Mouse (Mus musculus) neural tube, embryonic 14.5 days (tissue): Measurements from ENCODE around the gene Pou2f3. TPM values are rescaled to one million over a fixed set of nuclear protein-coding genes. Genes with fewer than 3 reads are reported as not detected.
"Not testable (repeated sequence)": the region's sequence is repeated elsewhere in the genome, so short reads cannot be mapped to it uniquely, and the experiment has no call there.

Experiments used
- ATAC-seq: fragments of 200-750 bp; cut with Nextera tagmentation; 2 replicates; pipeline ENCODE4 v1.8.0; 2017; ENCODE audit warnings: low read depth, mild to moderate bottlenecking, moderate TSS enrichment, moderate library complexity
- H3K27ac ChIP-seq: fragments of 300-500 bp; sonication (generic); 2 replicates; pipeline ENCODE4 v1.5.1; 2014; ENCODE audit warnings: low read depth, mild to moderate bottlenecking, control low read depth, low read length, moderate library complexity, mixed read lengths
- H3K27me3 ChIP-seq: fragments of 300-500 bp; sonication (generic); 2 replicates; pipeline ENCODE4 v1.6.1; 2014; ENCODE audit warnings: low read length; ENCODE audit not compliant: control insufficient read depth, insufficient read depth
- H3K36me3 ChIP-seq: fragments of 300-500 bp; sonication (generic); 2 replicates; pipeline ENCODE4 v1.6.1; 2014; ENCODE audit warnings: low read length, mixed read lengths; ENCODE audit not compliant: control insufficient read depth, insufficient read depth
- H3K4me1 ChIP-seq: fragments of 300-500 bp; sonication (generic); 2 replicates; pipeline ENCODE4 v1.6.1; 2014; ENCODE audit warnings: low read length; ENCODE audit not compliant: control insufficient read depth, insufficient read depth
- H3K4me2 ChIP-seq: fragments of 300-500 bp; sonication (generic); 2 replicates; pipeline ENCODE4 v1.6.1; 2014; ENCODE audit warnings: mild to moderate bottlenecking, low read depth, low read length, control low read depth
- H3K4me3 ChIP-seq: fragments of 300-500 bp; sonication (generic); 2 replicates; pipeline ENCODE4 v1.5.1; 2014; ENCODE audit warnings: low read depth, low read length, control low read depth, mixed read lengths
- H3K9ac ChIP-seq: fragments of 300-500 bp; sonication (generic); replicated peaks from 2 replicates; pipeline ENCODE4 v1.6.1; 2014; ENCODE audit warnings: low read depth, mild to moderate bottlenecking, control low read depth, low read length, mixed read lengths
- H3K9me3 ChIP-seq: fragments of 300-500 bp; sonication (generic); 2 replicates; pipeline ENCODE4 v1.6.1; 2016; ENCODE audit warnings: low read length; ENCODE audit not compliant: control insufficient read depth
- WGBS: fragments of 180-500 bp; shearing (Covaris S2); extraction: QIAGEN DNeasy Blood & Tissue Kit; methylation state at CpG from one replicate; pipeline ENCODE4 v1.1.7; 2014; 5-methylcytosine and 5-hydroxymethylcytosine counted together
- polyA plus RNA-seq: library from polyadenylated mRNA; unstranded; fragments of >200 nt; fragmentation: Nextera tagmentation; extraction: Ambion mirVana; gene quantifications from 2 replicates; pipeline ENCODE4 v1.2.1, GENCODE M21; 2014

Pou2f3 gene
- polyA plus RNA-seq, 1 experiment from 2014 or later, result not detected

DNA sequence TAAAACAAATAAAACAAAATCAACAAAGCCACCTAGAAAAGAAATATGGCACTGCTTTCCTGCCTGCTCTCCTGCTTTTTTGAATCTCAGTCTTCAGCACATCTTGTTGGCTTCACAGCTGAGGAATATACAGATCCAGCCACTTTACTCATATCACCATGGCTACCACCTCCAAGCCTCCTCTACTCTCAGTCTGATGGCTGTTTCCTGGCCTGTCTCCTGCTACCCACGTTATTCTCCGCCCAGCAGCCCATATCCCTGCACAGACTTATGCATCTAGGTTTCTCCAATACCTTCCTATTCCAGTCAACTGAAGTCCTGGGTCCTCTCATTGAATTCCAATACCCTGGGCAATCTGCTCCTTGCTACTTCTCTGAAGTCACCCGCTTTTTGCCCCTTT, 76.6 kb downstream of the Pou2f3 start:
- H3K4me1 ChIP-seq, result peaks cover 3% of the 10 kb centered on the region; the same call in 1 of the 2 replicates
- no peak overlapping the region for H3K9ac ChIP-seq
- H3K36me3 ChIP-seq, result no peaks in the 10 kb centered on the region
- H3K9me3 ChIP-seq, result no peaks in the 10 kb centered on the region
- no peak for ATAC-seq
- H3K27me3 ChIP-seq, result no peaks in the 10 kb centered on the region
- H3K4me3 ChIP-seq, result no peak overlapping the region
- H3K4me2 ChIP-seq, result no peak overlapping the region
- no peak overlapping the region for H3K27ac ChIP-seq
- WGBS, result 84% methylated on average over 3 of the region's 3 CpGs

DNA sequence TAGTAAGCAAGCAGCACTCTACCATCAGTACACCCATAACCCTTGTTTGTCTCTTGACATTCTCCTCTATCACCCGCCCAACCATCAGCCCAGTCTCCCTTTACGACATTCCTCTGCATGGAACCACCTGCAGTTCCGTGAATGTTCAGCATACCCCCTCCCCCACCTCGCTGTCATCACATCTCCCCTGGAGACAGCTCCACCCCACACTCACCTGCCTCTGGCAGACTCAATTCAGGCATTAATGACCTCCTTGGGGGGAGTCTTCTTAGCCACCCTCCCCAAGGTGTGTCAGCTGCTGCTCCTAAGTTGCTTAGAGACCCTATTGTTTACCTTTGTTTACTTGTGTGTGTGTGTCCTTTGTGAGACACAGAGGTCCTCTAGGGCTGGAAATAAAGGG, 77.8 kb downstream of the Pou2f3 start:
- Histone ChIP-seq H3K4me2 (no peak overlapping the region), H3K9ac (no peak overlapping the region), H3K27me3 (no peaks in the 10 kb centered on the region), H3K36me3 (no peaks in the 10 kb centered on the region), H3K4me3 (no peak overlapping the region), H3K4me1 (peaks cover 3% of the 10 kb centered on the region; the same call in 1 of the 2 replicates), H3K9me3 (no peaks in the 10 kb centered on the region), H3K27ac (no peak overlapping the region)
- 20% methylated on average over 4 of the region's 4 CpGs for WGBS
- no peak for ATAC-seq

DNA sequence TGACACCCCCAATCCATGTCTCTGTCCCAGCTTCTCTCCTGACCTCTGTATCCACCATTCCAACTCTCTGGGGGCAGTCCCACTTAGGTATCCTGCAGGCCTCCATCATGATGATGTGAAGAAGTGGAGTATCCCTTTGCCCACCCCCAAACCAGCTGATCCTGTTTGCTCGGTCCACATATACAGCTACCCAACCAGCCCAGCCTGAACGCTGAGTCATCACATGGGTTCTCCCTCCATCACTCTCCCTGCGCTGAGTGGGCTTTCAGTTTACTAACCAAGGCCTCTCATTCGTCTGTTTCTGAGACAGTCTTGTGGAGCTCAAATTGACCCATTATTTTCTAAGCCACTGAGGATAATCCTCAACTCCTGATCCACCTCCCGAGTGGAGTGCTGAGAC, 78.2 kb downstream of the Pou2f3 start:
- H3K36me3 ChIP-seq, result no peaks in the 10 kb centered on the region
- no peak for ATAC-seq
- no peak overlapping the region for H3K9ac ChIP-seq
- H3K4me1 ChIP-seq, result peaks cover 3% of the 10 kb centered on the region; the same call in 1 of the 2 replicates
- H3K4me3 ChIP-seq, result no peak overlapping the region
- no peak overlapping the region for H3K27ac ChIP-seq
- no peak overlapping the region for H3K4me2 ChIP-seq
- H3K27me3 ChIP-seq, result no peaks in the 10 kb centered on the region
- WGBS, result 85% methylated on average over 5 of the region's 5 CpGs
- H3K9me3 ChIP-seq, result no peaks in the 10 kb centered on the region

DNA sequence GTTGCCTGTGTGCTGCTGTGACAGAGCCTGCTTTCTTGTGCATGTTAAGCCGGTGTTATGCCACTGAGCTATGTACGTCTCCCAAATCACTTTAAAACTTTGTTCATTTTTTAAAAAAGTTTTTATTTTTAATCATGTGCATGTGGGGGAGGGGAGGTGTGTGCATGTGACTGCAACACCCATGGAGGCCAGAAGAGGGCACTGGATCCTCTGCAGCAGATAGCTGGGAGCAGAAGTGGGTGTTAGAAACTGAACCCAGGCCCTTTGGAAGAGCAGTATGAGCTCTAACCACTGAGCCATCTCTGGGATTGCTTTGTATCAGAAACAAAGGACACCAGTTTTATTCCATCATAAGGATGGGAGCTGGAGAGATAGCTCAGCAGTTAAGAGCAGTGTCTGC, 79.5 kb downstream of the Pou2f3 start:
- Histone ChIP-seq H3K27ac (no peak overlapping the region), H3K36me3 (no peaks in the 10 kb centered on the region), H3K4me1 (peaks cover 3% of the 10 kb centered on the region; the same call in 1 of the 2 replicates), H3K4me2 (no peak overlapping the region), H3K9ac (no peak overlapping the region), H3K4me3 (no peak overlapping the region), H3K27me3 (no peaks in the 10 kb centered on the region), H3K9me3 (no peaks in the 10 kb centered on the region)
- no peak for ATAC-seq
- 95% methylated on average over 2 of the region's 2 CpGs for WGBS

DNA sequence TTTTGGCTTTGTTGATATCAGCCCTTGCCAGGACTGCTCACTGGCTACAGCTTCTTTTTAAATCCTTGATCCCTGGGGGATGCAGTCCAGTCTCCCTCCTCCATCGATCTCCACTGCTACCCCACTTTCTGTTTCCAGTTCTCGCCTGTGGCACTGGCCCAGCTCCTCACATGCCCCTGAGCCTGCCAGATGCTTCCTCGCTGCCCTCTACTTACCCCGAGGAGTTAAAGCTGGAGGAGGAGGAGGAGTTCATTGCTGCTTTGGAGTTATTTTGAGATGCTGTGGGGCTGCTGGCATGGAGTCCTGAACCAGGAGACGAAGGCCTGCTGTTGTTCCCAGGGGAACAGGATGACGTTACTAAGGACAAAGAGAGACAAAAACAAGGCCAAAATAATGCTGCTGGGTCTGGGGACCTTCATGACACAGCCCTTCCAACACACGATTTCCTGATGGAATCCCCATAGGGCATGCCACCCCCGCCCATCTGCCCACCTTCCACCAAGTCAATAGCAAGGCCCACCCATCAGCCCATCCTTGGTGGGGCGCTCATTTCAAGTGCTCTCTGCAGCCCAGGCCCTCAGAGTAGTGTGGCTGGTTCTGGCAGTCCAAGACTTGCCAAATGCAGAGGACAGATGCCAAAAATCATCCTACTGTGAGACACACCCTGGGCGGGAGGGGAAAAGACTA, 82.9 kb downstream of the Pou2f3 start:
- ATAC-seq, result no peak
- no peak overlapping the region for H3K9ac ChIP-seq
- H3K27ac ChIP-seq, result no peak overlapping the region
- no peaks in the 10 kb centered on the region for H3K36me3 ChIP-seq
- no peak overlapping the region for H3K4me2 ChIP-seq
- no peak overlapping the region for H3K4me3 ChIP-seq
- H3K9me3 ChIP-seq, result no peaks in the 10 kb centered on the region
- 70% methylated on average over 10 of the region's 10 CpGs for WGBS
- H3K4me1 ChIP-seq, result peaks cover 3% of the 10 kb centered on the region; the same call in 1 of the 2 replicates
- H3K27me3 ChIP-seq, result no peaks in the 10 kb centered on the region

DNA sequence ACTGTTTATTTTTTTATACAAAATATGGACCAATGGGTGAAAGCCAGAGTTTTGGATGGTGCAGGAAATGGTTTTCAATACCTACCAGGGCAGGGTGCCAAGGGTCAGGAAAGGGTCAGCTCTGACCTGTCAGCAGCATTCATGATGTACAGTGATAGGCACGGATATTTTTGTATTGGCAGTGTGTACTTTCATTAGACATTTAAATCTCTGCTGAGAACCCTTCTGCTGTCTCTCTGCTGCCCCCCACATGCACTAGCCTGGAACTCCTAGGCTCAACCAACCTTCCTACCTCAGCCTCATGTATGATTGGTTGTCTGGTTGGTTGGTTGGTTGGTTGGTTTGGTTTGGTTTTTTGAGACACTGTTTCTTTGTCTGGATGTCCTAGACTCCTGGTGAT, 87.8 kb downstream of the Pou2f3 start:
- ATAC-seq, result no peak
- 50% methylated on average over 1 of the region's 1 CpGs for WGBS
- no peak overlapping the region for H3K4me3 ChIP-seq

DNA sequence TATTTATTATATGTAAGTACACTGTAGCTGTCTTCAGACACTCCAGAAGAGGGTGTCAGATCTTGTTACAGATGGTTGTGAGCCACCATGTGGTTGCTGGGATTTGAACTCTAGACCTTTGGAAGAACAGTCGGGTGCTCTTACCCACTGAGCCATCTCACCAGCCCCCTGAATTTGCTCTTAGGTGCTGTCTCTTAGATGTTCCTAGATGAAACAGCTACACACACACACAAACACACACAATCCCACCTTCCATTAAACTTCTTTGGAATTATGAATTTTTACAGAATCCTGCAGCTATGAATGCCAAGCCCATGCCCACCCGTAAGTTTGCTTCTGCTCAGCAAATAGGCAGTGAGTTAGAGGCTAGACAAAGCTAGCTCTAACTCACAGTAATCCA, 88.2 kb downstream of the Pou2f3 start:
- not testable (repeated sequence) for H3K27me3 ChIP-seq, H3K36me3 ChIP-seq, H3K9me3 ChIP-seq, H3K27ac ChIP-seq, ATAC-seq, H3K4me2 ChIP-seq, H3K4me3 ChIP-seq, H3K9ac ChIP-seq, H3K4me1 ChIP-seq
- WGBS, result 94% methylated on average over 2 of the region's 2 CpGs

More for the DNA sequence above, 87.8 kb downstream of the Pou2f3 start:
- Histone ChIP-seq H3K4me1 (no peaks in the 10 kb centered on the region), H3K9me3 (no peaks in the 10 kb centered on the region), H3K27me3 (no peaks in the 10 kb centered on the region), H3K9ac (no peak overlapping the region), H3K4me2 (no peak overlapping the region), H3K27ac (no peak overlapping the region), H3K36me3 (no peaks in the 10 kb centered on the region)

DNA sequence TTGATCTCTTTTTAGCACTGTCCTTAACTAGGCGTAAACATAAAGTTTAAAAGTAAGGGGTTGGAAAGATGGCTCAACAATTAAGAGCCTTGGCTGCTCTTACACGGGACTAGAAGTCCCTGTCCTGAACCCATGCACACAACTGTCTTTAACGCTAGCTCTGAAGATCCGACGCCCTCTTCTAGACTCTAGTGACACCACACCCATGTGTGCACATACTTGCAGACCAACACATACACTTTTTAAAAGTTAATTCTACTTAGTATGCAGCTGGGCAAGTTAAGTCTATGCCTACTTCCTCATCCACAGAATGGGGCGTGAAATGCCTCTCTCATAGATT, 93.2 kb downstream of the Pou2f3 start:
- no peaks in the 10 kb centered on the region for H3K9me3 ChIP-seq
- WGBS, result 88% methylated on average over 6 of the region's 6 CpGs
- no peak overlapping the region for H3K27ac ChIP-seq
- 0 out of 2 replicates have a peak, but pooled peaks cover 3% of the 10 kb centered on the region for H3K4me1 ChIP-seq
- ATAC-seq, result no peak
- no peaks in the 10 kb centered on the region for H3K36me3 ChIP-seq
- no peak overlapping the region for H3K4me2 ChIP-seq
- H3K4me3 ChIP-seq, result no peak overlapping the region
- no peaks in the 10 kb centered on the region for H3K27me3 ChIP-seq
- no peak overlapping the region for H3K9ac ChIP-seq

DNA sequence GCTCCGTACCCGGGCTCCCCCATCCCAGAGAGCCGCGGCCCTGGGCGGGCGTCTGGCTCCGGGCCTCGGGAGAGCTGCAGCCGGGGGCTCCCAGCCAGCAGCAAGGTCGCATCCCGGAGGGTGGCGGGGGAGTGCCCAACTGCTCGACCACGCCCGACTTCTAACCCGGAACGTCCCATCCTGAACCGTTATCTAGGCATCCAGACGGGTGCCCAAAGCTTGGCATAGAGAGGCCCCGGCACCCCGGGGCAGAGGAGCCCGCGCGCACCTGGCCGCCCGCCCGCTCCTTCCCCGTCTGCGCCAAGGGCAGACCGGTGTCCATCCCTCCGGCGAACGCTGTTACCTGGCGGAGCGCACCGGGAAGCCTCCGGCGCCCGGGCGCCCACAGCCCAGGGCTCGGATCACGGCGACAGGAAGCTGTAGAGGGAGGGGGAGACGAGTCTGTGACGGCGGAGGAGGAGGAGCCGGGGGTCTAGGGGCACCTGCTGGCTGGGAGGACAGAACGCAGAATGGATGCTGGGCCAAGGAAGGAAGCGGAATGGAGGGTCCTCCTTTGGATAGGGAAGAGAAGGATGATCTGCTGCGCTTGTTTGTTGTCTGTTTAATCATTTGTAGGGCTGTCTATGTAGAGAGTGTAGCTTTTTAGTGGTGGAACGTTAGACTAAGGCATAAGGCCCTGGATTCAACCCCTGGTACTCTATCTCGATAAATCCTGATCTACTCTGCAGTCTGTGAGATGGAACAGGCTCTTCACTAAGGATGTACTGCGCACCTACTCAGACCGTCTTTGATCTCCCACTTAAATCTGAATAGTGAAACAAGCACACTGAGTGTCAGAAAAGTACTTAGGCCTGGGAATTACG, 93.8 kb downstream of the Pou2f3 start, which contains the start of gene Tmem136:
Gene Tmem136 (minus strand): TSS at position 437 of the 863 bp plus-strand sequence.
- Histone ChIP-seq H3K27ac (peak within 1 kb of the TSS; percentile 64), H3K27me3 (no peaks in the 10 kb centered on the region), H3K9me3 (no peaks in the 10 kb centered on the region), H3K36me3 (peaks cover under 1% of the 10 kb centered on the region; the same call in 1 of the 2 replicates), H3K4me3 (peak within 1 kb of the TSS; percentile 97), H3K9ac (peak within 1 kb of the TSS; percentile 95), H3K4me1 (0 out of 2 replicates have a peak, but pooled peaks cover 3% of the 10 kb centered on the region), H3K4me2 (peak within 1 kb of the TSS; percentile 82)
- peak; percentile 97 for ATAC-seq
- 3% methylated on average over 55 of the region's 55 CpGs for WGBS
